Mouse (Mus musculus) liver, adult 2 months (tissue): ENCODE data around the gene Nphp1.

Source experiments
- CTCF ChIP-seq: fragments of 200-500 bp; IDR thresholded peaks from 2 replicates; pipeline ENCODE4 v1.5.1; 2011; ENCODE audit warnings: low read depth, low read length, control low read depth
- POLR2A ChIP-seq: fragments of 200-500 bp; IDR thresholded peaks from 2 replicates; pipeline ENCODE4 v1.6.1; 2011; ENCODE audit warnings: low read length, control low read depth; ENCODE audit not compliant: insufficient read depth; ENCODE audit errors: extremely low read depth

DNA sequence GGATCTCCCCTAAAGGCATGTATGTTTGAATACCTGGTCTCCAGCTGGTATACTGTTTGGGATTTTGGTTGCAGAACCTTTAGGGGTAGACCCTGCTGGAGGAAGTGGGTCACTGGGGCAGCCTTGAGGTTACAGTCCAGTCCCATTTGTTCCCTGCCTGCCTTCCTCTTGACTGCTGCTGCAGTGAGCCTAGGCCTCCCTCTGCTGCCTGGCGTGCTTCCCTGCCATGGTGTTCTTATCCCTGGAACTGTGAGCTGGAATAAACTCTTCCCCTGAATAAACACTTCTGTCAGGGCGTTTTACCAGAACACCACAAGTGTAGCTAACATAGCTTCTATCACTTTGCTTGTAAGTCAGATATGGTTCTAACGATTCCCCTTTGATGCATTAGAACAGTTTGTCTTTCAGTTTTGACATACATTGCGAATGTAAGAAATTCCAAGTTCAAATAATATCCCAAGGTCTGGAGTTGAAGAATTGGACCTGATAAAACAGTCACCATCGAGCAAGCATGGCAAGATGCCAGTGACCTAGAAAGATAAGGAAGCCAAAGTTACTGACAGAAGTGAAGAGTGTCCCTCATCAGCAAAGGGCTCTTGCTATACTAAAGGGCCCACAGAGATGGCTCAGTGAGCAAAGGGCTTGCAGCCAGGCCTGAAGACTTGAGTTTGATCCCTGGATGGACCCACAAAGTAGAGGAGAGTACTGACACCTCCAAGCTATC, 29.4 kb downstream of the Nphp1 start:
- TF ChIP-seq CTCF (peak; percentile 37; the same call in 1 of the 2 replicates), POLR2A (no peak)
